Mouse (Mus musculus): ENCODE measurements around the gene Mtfp1. TPM values are rescaled to one million over a fixed set of nuclear protein-coding genes. Genes with fewer than 3 reads are reported as not detected.

Gene Mtfp1
- polyA plus RNA-seq, 1 experiment from 2014 or later, result 10.8 TPM

- peak; percentile 93 for TF ChIP-seq CTCF (IDR thresholded peaks at IDR 0.05; ENCODE audit: low read depth)
- Histone ChIP-seq H3K27ac (ENCODE audit: low read depth) (no peak overlapping the region), H3K27me3 (ENCODE audit: insufficient read depth, low read length) (no peaks in the 10 kb centered on the region), H3K36me3 (ENCODE audit: insufficient read depth) (no peaks in the 10 kb centered on the region), H3K4me2 (no peak overlapping the region), H3K4me1 (ENCODE audit: insufficient read depth) (no peaks in the 10 kb centered on the region), H3K4me3 (ENCODE audit: low read depth, low read length) (no peak overlapping the region), H3K9me3 (ENCODE audit: low read depth, low read length) (no peaks in the 10 kb centered on the region), H3K9ac (no peak overlapping the region)
- WGBS, result 16% methylated on average over 5 of the region's 5 CpGs
- ATAC-seq (ENCODE audit: insufficient read depth) (no peak), DNase-seq (peak; percentile 85)
These were observed 41.7 kb downstream of the Mtfp1 start for GRCm38 (mm10) chr11:4053586-4053985.

DNA sequence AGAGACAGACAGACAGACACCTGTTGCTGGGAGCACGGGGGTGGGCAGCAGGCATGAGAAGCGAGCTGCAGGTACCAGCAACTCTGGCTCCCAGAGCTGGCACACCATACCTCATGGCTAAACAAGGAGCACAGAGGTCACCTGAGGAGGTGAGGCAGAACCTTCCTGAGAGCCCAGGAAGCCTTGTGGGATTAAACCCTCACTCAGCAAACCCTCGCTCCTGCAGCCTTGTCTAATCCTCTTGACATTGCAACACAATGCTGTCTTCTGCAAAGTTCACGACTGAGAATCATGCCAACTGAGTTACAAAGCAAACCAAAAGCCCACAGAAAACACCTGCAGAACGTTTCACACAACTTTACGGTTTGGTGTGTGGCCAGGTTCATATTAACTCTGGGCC is 46.8 kb downstream of the Mtfp1 start:
- no peaks in the 10 kb centered on the region for H3K4me1 ChIP-seq (ENCODE audit: insufficient read depth)
- no peaks in the 10 kb centered on the region for H3K36me3 ChIP-seq (ENCODE audit: insufficient read depth)
- H3K4me2 ChIP-seq, result no peak overlapping the region
- H3K27me3 ChIP-seq (ENCODE audit: insufficient read depth, low read length), result no peaks in the 10 kb centered on the region
- no peak overlapping the region for H3K27ac ChIP-seq (ENCODE audit: low read depth)
- TF ChIP-seq CTCF (IDR thresholded peaks at IDR 0.05; ENCODE audit: low read depth), result no peak
- no peak for ATAC-seq (ENCODE audit: insufficient read depth)
- H3K9ac ChIP-seq, result no peak overlapping the region
- H3K4me3 ChIP-seq (ENCODE audit: low read depth, low read length), result no peak overlapping the region
- WGBS, result 84% methylated on average over 6 of the region's 6 CpGs
- no peaks in the 10 kb centered on the region for H3K9me3 ChIP-seq (ENCODE audit: low read depth, low read length)
- no peak for DNase-seq

DNA sequence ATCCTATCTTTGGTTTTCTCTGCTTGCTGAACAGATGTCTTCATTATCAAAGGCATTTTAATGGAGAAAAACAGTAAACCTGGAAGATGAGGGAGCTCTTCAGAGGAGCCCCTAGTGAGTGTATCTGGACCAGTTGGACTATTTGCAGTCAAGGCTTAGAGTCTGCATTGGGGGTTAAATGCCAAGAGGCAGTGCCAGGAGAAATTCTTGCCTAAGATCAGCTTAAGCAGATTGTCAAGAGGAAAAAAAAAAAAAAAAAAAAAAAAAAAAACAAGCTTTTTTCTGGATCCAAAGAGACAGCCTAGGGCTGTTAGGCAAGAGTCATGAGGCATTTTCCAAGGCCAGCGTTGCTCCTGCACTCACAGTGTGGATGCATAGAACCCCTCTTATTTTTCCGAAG is 47.5 kb downstream of the Mtfp1 start:
- DNase-seq (no peak), ATAC-seq (ENCODE audit: insufficient read depth) (no peak)
- Histone ChIP-seq H3K27ac (ENCODE audit: low read depth) (no peak overlapping the region), H3K9me3 (ENCODE audit: low read depth, low read length) (no peaks in the 10 kb centered on the region), H3K9ac (no peak overlapping the region), H3K4me3 (ENCODE audit: low read depth, low read length) (no peak overlapping the region), H3K4me2 (no peak overlapping the region), H3K36me3 (ENCODE audit: insufficient read depth) (no peaks in the 10 kb centered on the region), H3K4me1 (ENCODE audit: insufficient read depth) (no peaks in the 10 kb centered on the region), H3K27me3 (ENCODE audit: insufficient read depth, low read length) (no peaks in the 10 kb centered on the region)
- no peak for TF ChIP-seq CTCF (IDR thresholded peaks at IDR 0.05; ENCODE audit: low read depth)
- 89% methylated on average over 2 of the region's 2 CpGs for WGBS

DNA sequence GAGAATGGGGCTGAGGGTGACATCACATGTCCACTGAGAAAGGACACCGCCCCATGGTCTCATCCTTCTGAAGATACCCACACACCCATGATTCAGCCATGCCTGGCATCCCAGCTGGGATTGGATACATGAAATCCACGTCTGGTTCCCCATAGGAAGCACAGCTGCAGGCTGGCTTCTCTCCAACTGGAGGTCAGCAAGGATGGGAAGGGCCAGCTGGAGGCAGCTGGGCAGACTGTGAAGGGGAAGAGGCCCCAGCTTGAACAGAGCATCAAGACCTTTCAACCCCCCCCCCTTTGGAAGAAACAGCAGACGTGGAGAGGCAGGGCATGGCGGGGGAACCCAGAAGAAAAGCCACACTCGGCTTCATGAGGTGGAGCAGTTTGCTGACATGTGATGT is 48.7 kb downstream of the Mtfp1 start:
- 61% methylated on average over 5 of the region's 5 CpGs for WGBS
- no peak overlapping the region for H3K27ac ChIP-seq (ENCODE audit: low read depth)
- no peak overlapping the region for H3K4me3 ChIP-seq (ENCODE audit: low read depth, low read length)
- no peak for TF ChIP-seq CTCF (IDR thresholded peaks at IDR 0.05; ENCODE audit: low read depth)
- no peaks in the 10 kb centered on the region for H3K27me3 ChIP-seq (ENCODE audit: insufficient read depth, low read length)
- H3K4me1 ChIP-seq (ENCODE audit: insufficient read depth), result no peaks in the 10 kb centered on the region
- no peak overlapping the region for H3K9ac ChIP-seq
- H3K4me2 ChIP-seq, result no peak overlapping the region
- peak; percentile 56; the same call in 1 of the 2 replicates for ATAC-seq (ENCODE audit: insufficient read depth)
- DNase-seq, result peak; percentile 71
- no peaks in the 10 kb centered on the region for H3K36me3 ChIP-seq (ENCODE audit: insufficient read depth)
- H3K9me3 ChIP-seq (ENCODE audit: low read depth, low read length), result no peaks in the 10 kb centered on the region

DNA sequence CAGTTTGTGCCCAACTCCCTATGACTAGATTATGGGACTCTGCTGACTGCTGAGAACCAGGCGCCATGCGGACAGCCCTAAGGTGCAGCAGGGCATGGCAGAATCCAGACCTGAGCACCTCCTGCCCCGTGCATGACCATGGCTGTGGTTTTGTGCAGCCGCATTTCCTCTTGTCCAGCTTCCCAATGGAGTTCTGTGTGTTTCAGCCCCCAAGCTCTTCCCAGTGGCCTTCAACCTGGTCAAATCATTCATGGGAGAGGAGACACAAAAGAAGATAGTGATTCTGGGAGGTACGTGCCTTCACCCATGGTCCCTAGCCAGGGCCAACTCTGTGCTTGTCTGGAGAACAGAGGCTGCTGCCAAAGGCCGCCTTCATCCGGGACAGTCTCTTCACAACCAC is 52.2 kb downstream of the Mtfp1 start:
- Histone ChIP-seq H3K9me3 (ENCODE audit: low read depth, low read length) (no peaks in the 10 kb centered on the region), H3K9ac (no peak overlapping the region), H3K27ac (ENCODE audit: low read depth) (no peak overlapping the region), H3K36me3 (ENCODE audit: insufficient read depth) (no peaks in the 10 kb centered on the region), H3K4me1 (ENCODE audit: insufficient read depth) (no peaks in the 10 kb centered on the region), H3K27me3 (ENCODE audit: insufficient read depth, low read length) (no peaks in the 10 kb centered on the region), H3K4me3 (ENCODE audit: low read depth, low read length) (no peak overlapping the region), H3K4me2 (no peak overlapping the region)
- ATAC-seq (ENCODE audit: insufficient read depth) (no peak), DNase-seq (no peak)
- 82% methylated on average over 7 of the region's 7 CpGs for WGBS
- no peak for TF ChIP-seq CTCF (IDR thresholded peaks at IDR 0.05; ENCODE audit: low read depth)

Small RNA genes within 50 kb of the gene (microRNA-seq; reads per million reads assigned to microRNA genes)
- 6.2 reads per million, percentile 19 among the genes with 10 or more reads in this experiment for gene Mir3060 (ENCODE audit: borderline number of aligned reads)

Other genes starting within 250 kb of the Mtfp1 start
- 0.12 and 0.46 TPM in 2 replicates for gene Osbp2, start 231.5 kb downstream of the Mtfp1 start, polyA plus RNA-seq (2014; fragmentation: Nextera tagmentation; extraction: Ambion mirVana)
- gene 4921536K21Rik, start 200.3 kb downstream of the Mtfp1 start, polyA plus RNA-seq (2014; fragmentation: Nextera tagmentation; extraction: Ambion mirVana), result 0.14 TPM in 1 of 2 replicates, not detected in the other
- 8.8 and 11.0 TPM in 2 replicates for gene Dusp18, start 200.2 kb downstream of the Mtfp1 start, polyA plus RNA-seq (2014; fragmentation: Nextera tagmentation; extraction: Ambion mirVana)
- 1.9 and 2.7 TPM in 2 replicates for gene Slc35e4, start 180.8 kb downstream of the Mtfp1 start, polyA plus RNA-seq (2014; fragmentation: Nextera tagmentation; extraction: Ambion mirVana)
- gene Tcn2, start 163.3 kb downstream of the Mtfp1 start, polyA plus RNA-seq (2014; fragmentation: Nextera tagmentation; extraction: Ambion mirVana), result 37.9 and 43.2 TPM in 2 replicates
- 77.2 and 82.0 TPM in 2 replicates for gene Pes1, start 131.5 kb downstream of the Mtfp1 start, polyA plus RNA-seq (2014; fragmentation: Nextera tagmentation; extraction: Ambion mirVana)
- gene 4930556J24Rik, start 118.7 kb downstream of the Mtfp1 start, polyA plus RNA-seq (2014; fragmentation: Nextera tagmentation; extraction: Ambion mirVana), result 0.16 TPM in 2 replicates
- gene Gal3st1, start 111.8 kb downstream of the Mtfp1 start, polyA plus RNA-seq (2014; fragmentation: Nextera tagmentation; extraction: Ambion mirVana), result 4.6 and 5.3 TPM in 2 replicates
- gene Sec14l4, start 64.0 kb downstream of the Mtfp1 start, polyA plus RNA-seq (2014; fragmentation: Nextera tagmentation; extraction: Ambion mirVana), result 3.8 and 4.2 TPM in 2 replicates
- gene Sec14l3, start 30.6 kb downstream of the Mtfp1 start, polyA plus RNA-seq (2014; fragmentation: Nextera tagmentation; extraction: Ambion mirVana), result 1.2 and 1.5 TPM in 2 replicates
- 1.5 and 1.9 TPM in 2 replicates for gene Sec14l2, start 28.0 kb upstream of the Mtfp1 start, polyA plus RNA-seq (2014; fragmentation: Nextera tagmentation; extraction: Ambion mirVana)
- gene Rnf215, start 39.8 kb upstream of the Mtfp1 start, polyA plus RNA-seq (2014; fragmentation: Nextera tagmentation; extraction: Ambion mirVana), result 32.6 and 33.0 TPM in 2 replicates
- 5.3 and 6.6 TPM in 2 replicates for gene Ccdc157, start 64.8 kb upstream of the Mtfp1 start, polyA plus RNA-seq (2014; fragmentation: Nextera tagmentation; extraction: Ambion mirVana)
- 64.1 and 68.7 TPM in 2 replicates for gene Sf3a1, start 64.9 kb upstream of the Mtfp1 start, polyA plus RNA-seq (2014; fragmentation: Nextera tagmentation; extraction: Ambion mirVana)
- 19.6 and 20.9 TPM in 2 replicates for gene Tbc1d10a, start 91.3 kb upstream of the Mtfp1 start, polyA plus RNA-seq (2014; fragmentation: Nextera tagmentation; extraction: Ambion mirVana)
- gene Castor1, start 122.8 kb upstream of the Mtfp1 start, polyA plus RNA-seq (2014; fragmentation: Nextera tagmentation; extraction: Ambion mirVana), result 1.9 and 2.1 TPM in 2 replicates
- gene Osm, start 141.0 kb upstream of the Mtfp1 start, polyA plus RNA-seq (2014; fragmentation: Nextera tagmentation; extraction: Ambion mirVana), result not detected in 2 replicates
- 0.12 and 0.33 TPM in 2 replicates for gene Lif, start 162.1 kb upstream of the Mtfp1 start, polyA plus RNA-seq (2014; fragmentation: Nextera tagmentation; extraction: Ambion mirVana)

Measured in lung, embryonic 14.5 days (tissue).